Mouse (Mus musculus): ENCODE measurements around the gene 1700001O22Rik. TPM values are rescaled to one million over a fixed set of nuclear protein-coding genes. Genes with fewer than 3 reads are reported as not detected.

1700001O22Rik gene
- total and polyA plus RNA-seq, 3 experiments = not detected

GRCm38 (mm10) chr2:30754831-30755230 is 48.6 kb downstream of the 1700001O22Rik start:
- no peak overlapping the region for H3K4me2 ChIP-seq (ENCODE audit: insufficient read depth, low read depth, poor library complexity, severe bottlenecking)

DNA sequence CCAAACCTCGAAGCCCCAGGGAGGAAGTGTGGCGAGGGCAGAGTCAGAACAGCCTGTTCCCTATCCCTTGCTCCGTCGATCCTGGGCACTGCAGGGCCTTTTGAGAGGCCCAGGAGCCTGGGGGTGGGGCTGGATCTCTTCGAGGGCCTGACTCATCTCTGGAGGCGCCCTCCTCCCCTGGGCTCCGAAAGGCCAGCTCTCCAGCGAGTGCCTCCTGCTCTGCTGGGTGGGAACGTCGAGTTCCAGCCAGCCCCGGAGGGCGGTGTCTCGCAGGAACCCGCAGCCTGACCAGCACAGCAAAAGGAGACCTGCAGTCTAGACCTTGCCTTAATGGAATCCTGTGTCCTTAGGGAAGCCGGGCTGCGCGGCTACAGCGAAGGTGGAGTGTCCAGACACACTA is 50.2 kb downstream of the 1700001O22Rik start:
- TF ChIP-seq MXI1 (IDR thresholded peaks at IDR 0.05; ENCODE audit: low read depth, low read length) (no peak), BHLHE40 (IDR thresholded peaks at IDR 0.05; ENCODE audit: low read depth, low read length) (no peak), TCF12 (IDR thresholded peaks at IDR 0.05; ENCODE audit: low read depth, low read length) (no peak), ZKSCAN1 (IDR thresholded peaks at IDR 0.05; ENCODE audit: borderline replicate concordance, low read depth, low read length) (no peak), NRF1 (IDR thresholded peaks at IDR 0.05; ENCODE audit: low read depth, low read length) (no peak), MAFK (IDR thresholded peaks at IDR 0.05; ENCODE audit: insufficient replicate concordance, low read length) (no peak), MAX (IDR thresholded peaks at IDR 0.05; ENCODE audit: low read length) (no peak), PAX5 (IDR thresholded peaks at IDR 0.05; ENCODE audit: low read length) (no peak), ETS1 (conservative IDR thresholded peaks at IDR 0.05; ENCODE audit: low read depth, low read length) (no peak), TBP (conservative IDR thresholded peaks at IDR 0.05; ENCODE audit: low read depth, low read length) (no peak), SIN3A (IDR thresholded peaks at IDR 0.05; ENCODE audit: low read length) (no peak), EP300 (IDR thresholded peaks at IDR 0.05; ENCODE audit: low read length) (no peak), USF2 (conservative IDR thresholded peaks at IDR 0.05; ENCODE audit: low read depth, low read length) (no peak), ZNF384 (IDR thresholded peaks at IDR 0.05; ENCODE audit: low read depth, low read length) (no peak), MEF2A (IDR thresholded peaks at IDR 0.05; ENCODE audit: borderline replicate concordance, low read depth, low read length) (no peak), USF1 (IDR thresholded peaks at IDR 0.05; ENCODE audit: low read depth, low read length) (no peak), MAZ (IDR thresholded peaks at IDR 0.05; ENCODE audit: low read depth, low read length) (no peak), RCOR1 (conservative IDR thresholded peaks at IDR 0.05; ENCODE audit: low read depth, low read length) (no peak), UBTF (IDR thresholded peaks at IDR 0.05; ENCODE audit: low read depth, low read length) (no peak), NELFE (IDR thresholded peaks at IDR 0.05; ENCODE audit: low read depth, low read length) (no peak)
- in situ Hi-C loops (cut with MboI; ENCODE audit: low pct_ligation_motif_present, low pct_unique_long_range_greater_than_20kb, low sequenced_read_pairs) (no loop called here), dilution Hi-C loops (cut with MboI; ENCODE audit: extremely low pct_ligation_motif_present, extremely low pct_unique_long_range_greater_than_20kb, low sequenced_read_pairs) (no loop called here)
- H3K27me3 ChIP-seq (replicated peaks) = no peaks in the 10 kb centered on the region
- H3K79me2 ChIP-seq (replicated peaks; ENCODE audit: control insufficient read depth, extremely low read depth, insufficient read depth, poor library complexity, severe bottlenecking) = no peaks in the 10 kb centered on the region
- peaks cover 11% of the 10 kb centered on the region for H3K9me3 ChIP-seq (replicated peaks; ENCODE audit: low read length)
- H3K9ac ChIP-seq (ENCODE audit: insufficient read depth, low read depth) = no peak overlapping the region
- no peak overlapping the region for H3K4me3 ChIP-seq (replicated peaks in 1 of 3; ENCODE audit: low read depth in 2 of 3, low read length in 2 of 3, poor library complexity in 1 of 3)
- no peak overlapping the region for H3K27ac ChIP-seq (ENCODE audit: insufficient read depth, low read depth)
- H3K36me3 ChIP-seq (replicated peaks in 1 of 2; ENCODE audit: control insufficient read depth in 1 of 2, insufficient read depth in 1 of 2, low read length in 1 of 2) = no peaks in the 10 kb centered on the region
- H3K4me2 ChIP-seq (ENCODE audit: insufficient read depth, low read depth, poor library complexity, severe bottlenecking) = no peak overlapping the region
- H3K4me1 ChIP-seq (ENCODE audit: control insufficient read depth in 1 of 2, insufficient read depth in 2 of 2) = peaks cover 2 to 24% of the 10 kb centered on the region in 2 experiments; a peak in 3 of 4 replicates
- DNase-seq (ENCODE audit: extremely low read depth) = no peak

More at GRCm38 (mm10) chr2:30754831-30755230, 48.6 kb downstream of the 1700001O22Rik start:
- no peak for TF ChIP-seq SMC3 (IDR thresholded peaks at IDR 0.05; ENCODE audit: low read depth, low read length)
- TF ChIP-seq UBTF (IDR thresholded peaks at IDR 0.05; ENCODE audit: low read depth, low read length) = no peak
- Histone ChIP-seq H3K9me3 (replicated peaks; ENCODE audit: low read length) (peaks cover 11% of the 10 kb centered on the region), H3K27ac (ENCODE audit: insufficient read depth, low read depth) (no peak overlapping the region), H3K9ac (ENCODE audit: insufficient read depth, low read depth) (no peak overlapping the region), H3K79me2 (replicated peaks; ENCODE audit: control insufficient read depth, extremely low read depth, insufficient read depth, poor library complexity, severe bottlenecking) (no peaks in the 10 kb centered on the region), H3K4me3 (replicated peaks in 1 of 3; ENCODE audit: low read depth in 2 of 3, low read length in 2 of 3, poor library complexity in 1 of 3) (no peak overlapping the region), H3K27me3 (replicated peaks) (peaks cover 2% of the 10 kb centered on the region), H3K4me1 (ENCODE audit: control insufficient read depth in 1 of 2, insufficient read depth in 2 of 2) (peaks cover 2 to 21% of the 10 kb centered on the region in 2 experiments; a peak in 3 of 4 replicates), H3K36me3 (replicated peaks in 1 of 2; ENCODE audit: control insufficient read depth in 1 of 2, insufficient read depth in 1 of 2, low read length in 1 of 2) (no peaks in the 10 kb centered on the region)
- dilution Hi-C loops (cut with MboI; ENCODE audit: extremely low pct_ligation_motif_present, extremely low pct_unique_long_range_greater_than_20kb, low sequenced_read_pairs) = no loop called here
- in situ Hi-C loops (cut with MboI; ENCODE audit: low pct_ligation_motif_present, low pct_unique_long_range_greater_than_20kb, low sequenced_read_pairs) = no loop called here
- DNase-seq (ENCODE audit: extremely low read depth) = no peak

Measured in CH12.LX (cell line).